Mouse (Mus musculus) olfactory bulb, adult 2 months (tissue): ENCODE measurements around the gene Auts2.

Source experiments
- CTCF ChIP-seq: fragments of 200-500 bp; IDR thresholded peaks from 2 replicates; pipeline ENCODE4 v1.5.1; 2012; ENCODE audit warnings: low read depth, mild to moderate bottlenecking, low read length, moderate library complexity; ENCODE audit not compliant: insufficient read depth
- POLR2A ChIP-seq: fragments of 200-500 bp; IDR thresholded peaks from 2 replicates; pipeline ENCODE4 v1.6.1; 2012; ENCODE audit warnings: mild to moderate bottlenecking, low read depth, low read length, moderate library complexity; ENCODE audit not compliant: insufficient read depth

DNA sequence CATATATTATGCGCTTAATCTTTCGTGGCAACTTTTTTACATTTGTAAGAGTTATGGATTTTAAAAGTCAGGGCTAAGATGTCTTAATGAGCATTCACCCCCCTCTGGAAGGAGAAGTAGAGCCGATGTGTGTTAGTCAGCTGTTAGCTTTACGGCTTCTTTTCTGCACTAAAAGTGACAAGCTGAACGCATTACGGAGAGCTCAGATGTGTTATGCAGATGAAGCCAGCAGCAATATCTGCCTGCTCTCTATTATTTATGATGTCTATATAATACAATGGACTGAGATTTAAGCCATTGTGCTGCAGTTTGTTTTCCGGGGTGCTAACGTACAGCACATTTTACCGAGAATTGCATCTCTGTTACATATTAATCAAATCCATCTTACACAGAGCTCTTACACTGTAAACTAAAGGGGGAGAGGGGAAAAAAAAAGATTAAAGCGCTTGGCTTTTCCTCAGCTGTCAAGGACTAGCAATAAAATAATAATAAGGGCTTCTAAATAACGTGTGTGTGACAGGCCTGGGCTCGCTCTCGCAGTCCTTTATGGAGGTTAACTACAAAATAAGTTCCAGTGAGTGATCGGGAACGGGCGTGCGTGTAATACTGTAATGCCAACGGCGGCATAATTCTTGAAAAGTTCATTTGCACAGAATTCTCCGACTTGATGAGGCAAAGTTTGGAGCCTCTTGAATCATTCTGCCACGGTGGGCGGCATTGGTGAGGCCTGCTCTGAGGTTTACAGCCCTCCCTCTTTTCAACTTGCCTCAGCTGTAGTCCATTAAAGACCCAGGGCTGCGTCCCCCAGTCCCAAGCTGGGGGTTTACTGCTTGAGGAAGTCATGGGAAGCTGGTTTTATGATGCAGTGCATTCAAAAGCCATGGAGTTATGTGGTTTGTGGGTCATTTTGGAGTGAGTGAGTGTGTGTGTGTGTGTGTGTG is 961.8 kb downstream of the Auts2 start:
- TF ChIP-seq CTCF (no peak), POLR2A (no peak)
